Mouse (Mus musculus) kidney, embryonic 16.5 days (tissue): ENCODE measurements around the gene Asap3. TPM values are rescaled to one million over a fixed set of nuclear protein-coding genes. Genes with fewer than 3 reads are reported as not detected.

ENCODE experiments used
- polyA plus RNA-seq: library from polyadenylated mRNA; unstranded; fragments of >200 nt; fragmentation: Nextera tagmentation; extraction: Ambion mirVana; gene quantifications from 2 replicates; pipeline ENCODE4 v1.2.1, GENCODE M21; 2015

The Asap3 gene
- polyA plus RNA-seq, 1 experiment from 2014 or later = 5.8 TPM

Other genes with a start within 250 kb of the Asap3 start
- 40.6 and 40.7 TPM in 2 replicates for gene Gale, start 242.6 kb upstream of the Asap3 start, polyA plus RNA-seq
- gene Lypla2, start 233.7 kb upstream of the Asap3 start, polyA plus RNA-seq = 143 and 147 TPM in 2 replicates
- gene Pithd1, start 219.1 kb upstream of the Asap3 start, polyA plus RNA-seq = 46.8 and 48.7 TPM in 2 replicates
- 45.1 and 45.2 TPM in 2 replicates for gene Eloa, start 184.6 kb upstream of the Asap3 start, polyA plus RNA-seq
- gene Rpl11, start 152.9 kb upstream of the Asap3 start, polyA plus RNA-seq = 372 and 438 TPM in 2 replicates
- gene Id3, start 62.9 kb upstream of the Asap3 start, polyA plus RNA-seq = 953 and 999 TPM in 2 replicates
- gene E2f2, start 34.0 kb upstream of the Asap3 start, polyA plus RNA-seq = 7.3 and 8.3 TPM in 2 replicates
- 8.6 and 11.4 TPM in 2 replicates for gene Tcea3, start 41.4 kb downstream of the Asap3 start, polyA plus RNA-seq
- gene Zfp46, start 78.3 kb downstream of the Asap3 start, polyA plus RNA-seq = 25.3 and 26.7 TPM in 2 replicates
- 181 TPM in 2 replicates for gene Hnrnpr, start 104.6 kb downstream of the Asap3 start, polyA plus RNA-seq
- gene Htr1d, start 217.2 kb downstream of the Asap3 start, polyA plus RNA-seq = 0.44 and 0.72 TPM in 2 replicates